20 mouse cellular contexts compared by ENCODE assay signal in the genomic region with DNA sequence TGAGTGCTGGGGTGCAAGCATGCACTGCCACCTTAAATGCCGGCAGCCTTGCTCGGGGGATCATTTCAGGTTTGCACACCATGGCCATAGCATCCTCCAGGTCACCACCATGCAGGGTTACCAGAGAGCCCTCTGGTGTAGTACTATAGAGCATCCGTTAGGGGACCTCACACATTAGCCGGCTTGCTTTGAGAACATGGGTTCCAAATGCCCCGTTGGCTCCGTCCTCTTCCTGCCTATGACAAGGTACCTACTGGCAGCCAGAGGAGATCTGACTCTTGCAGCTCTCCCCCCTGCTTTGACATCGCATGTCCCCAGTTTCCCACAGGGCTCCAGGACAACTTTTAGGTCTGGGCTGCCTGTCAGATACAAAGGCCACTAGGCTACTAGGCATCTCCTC. TPM values are rescaled to one million over a fixed set of nuclear protein-coding genes. Genes with fewer than 3 reads are reported as not detected.
DNase-seq lines count a peak whose midpoint lies in the region; ATAC-seq and TF ChIP-seq lines count a peak whose summit lies in the region.
"Had no signal": no experiment of that assay in that cellular context is flagged by ENCODE, and none has a peak within 500 bp of the region (broad histone marks: within the 10 kb centered on the region; RNA-seq: fewer than 3 reads in every experiment).

No protein-coding gene starts in this region.

- no peak overlapping the region for H3K4me3 ChIP-seq in heart, adult 2 months
- H3K4me3 ChIP-seq in heart, embryonic 15.5 days: no peak overlapping the region
- H3K4me3 ChIP-seq in left cerebral cortex, adult 2 months: no peak overlapping the region
- H3K4me3 ChIP-seq in forebrain, postnatal 0 days (ENCODE audit: low read depth, low read length): no peak overlapping the region
- H3K4me3 ChIP-seq: embryonic facial prominence, embryonic 15.5 days; hindbrain, embryonic 15.5 days; limb, embryonic 15.5 days had no signal

- peaks cover 22% of the 10 kb centered on the region for H3K36me3 ChIP-seq in heart, adult 2 months (ENCODE audit: control insufficient read depth, insufficient read depth, low read length)
- peaks cover 59% of the 10 kb centered on the region for H3K36me3 ChIP-seq in heart, embryonic 15.5 days
- peaks cover 2% of the 10 kb centered on the region; the same call in 1 of the 2 replicates for H3K36me3 ChIP-seq in forebrain, postnatal 0 days (ENCODE audit: insufficient read depth)
- H3K36me3 ChIP-seq: embryonic facial prominence, embryonic 15.5 days; G1E; hindbrain, embryonic 15.5 days; limb, embryonic 15.5 days had no signal

- no peak for DNase-seq in heart, adult 2 months
- no peak for DNase-seq in heart, adult 9 months (ENCODE audit: low spot score in 2 of 2)
- DNase-seq in heart, postnatal 14 days: no peak
- no peak for DNase-seq in left cerebral cortex, adult 2 months (ENCODE audit: extremely low spot score in 1 of 2, low spot score in 2 of 2)
- no peak for DNase-seq in left cerebral cortex, postnatal 4 days
- DNase-seq in forebrain, postnatal 0 days: no peak
- DNase-seq: B cell, adult 2 months; gastrocnemius, postnatal 14 days; layer of hippocampus, adult 9-11 months; thymus, adult 18-20 months; thymus, postnatal 36 days had no signal

- peaks cover 7% of the 10 kb centered on the region for H3K79me2 ChIP-seq in heart, adult 2 months (replicated peaks; ENCODE audit: control insufficient read depth, insufficient read depth, low read length)

- H3K9ac ChIP-seq in heart, adult 2 months (ENCODE audit: low read depth, low read length): no peak overlapping the region
- H3K9ac ChIP-seq in heart, embryonic 15.5 days: no peak overlapping the region
- no peak overlapping the region for H3K9ac ChIP-seq in forebrain, postnatal 0 days
- H3K9ac ChIP-seq: embryonic facial prominence, embryonic 15.5 days; hindbrain, embryonic 15.5 days; limb, embryonic 15.5 days; liver, embryonic 14.5 days had no signal

- no peak for TF ChIP-seq EP300 in heart, adult 2 months (IDR thresholded peaks at IDR 0.05; ENCODE audit: insufficient read depth, low read depth, low read length)

- no peaks in the 10 kb centered on the region for H3K9me3 ChIP-seq in heart, embryonic 15.5 days (replicated peaks)
- H3K9me3 ChIP-seq in forebrain, postnatal 0 days (ENCODE audit: low read length): no peaks in the 10 kb centered on the region
- H3K9me3 ChIP-seq: embryonic facial prominence, embryonic 15.5 days; hindbrain, embryonic 15.5 days; limb, embryonic 15.5 days had no signal

- TF ChIP-seq POLR2A in heart, adult 2 months (IDR thresholded peaks at IDR 0.05; ENCODE audit: insufficient read depth, low read depth, low read length): no peak

- no peak for TF ChIP-seq CTCF in heart, adult 2 months (IDR thresholded peaks at IDR 0.05)
- no peak; the same call in 1 of the 2 replicates for TF ChIP-seq CTCF in left cerebral cortex, adult 2 months (IDR thresholded peaks at IDR 0.05)
- TF ChIP-seq CTCF in forebrain, postnatal 0 days (IDR thresholded peaks at IDR 0.05; ENCODE audit: low read depth): no peak

- H3K27me3 ChIP-seq in heart, adult 2 months (ENCODE audit: control insufficient read depth, insufficient read depth, low read length): no peaks in the 10 kb centered on the region
- H3K27me3 ChIP-seq in heart, embryonic 15.5 days: no peaks in the 10 kb centered on the region
- no peaks in the 10 kb centered on the region for H3K27me3 ChIP-seq in forebrain, postnatal 0 days (ENCODE audit: insufficient read depth, low read length)
- H3K27me3 ChIP-seq: embryonic facial prominence, embryonic 15.5 days; hindbrain, embryonic 15.5 days; limb, embryonic 15.5 days; Patski had no signal

- intact Hi-C loops in heart, adult 2 months (cut with DNase I): no loop called here
- intact Hi-C loops in heart, postnatal 14 days (cut with DNase I): no loop called here
- intact Hi-C loops in left cerebral cortex, adult 2 months (cut with DNase I): no loop called here
- intact Hi-C loops in left cerebral cortex, postnatal 4 days (cut with DNase I): no loop called here

- peak overlapping the region; percentile 58 for H3K27ac ChIP-seq in heart, adult 2 months
- H3K27ac ChIP-seq in heart, embryonic 15.5 days: peak overlapping the region; percentile 44
- H3K27ac ChIP-seq in left cerebral cortex, adult 2 months: peak overlapping the region; percentile 81
- no peak overlapping the region for H3K27ac ChIP-seq in forebrain, postnatal 0 days (ENCODE audit: low read depth, low read length)
- H3K27ac ChIP-seq: embryonic facial prominence, embryonic 15.5 days; hindbrain, embryonic 15.5 days; limb, embryonic 15.5 days; liver, embryonic 14.5 days had no signal

- ATAC-seq in heart, embryonic 15.5 days (replicated peaks; ENCODE audit: insufficient number of reproducible peaks, insufficient read depth, low FRiP score, low read depth): no peak
- ATAC-seq in forebrain, postnatal 0 days: no peak
- ATAC-seq: forebrain, embryonic 14.5 days; Patski had no signal

- no peak overlapping the region for H3K4me2 ChIP-seq in heart, embryonic 15.5 days
- no peak overlapping the region for H3K4me2 ChIP-seq in forebrain, postnatal 0 days (ENCODE audit: low read depth)
- H3K4me2 ChIP-seq: embryonic facial prominence, embryonic 15.5 days; hindbrain, embryonic 15.5 days; limb, embryonic 15.5 days had no signal

- WGBS in heart, adult 2 months: 61% methylated on average over 7 of the region's 7 CpGs
- 79% methylated on average over 7 of the region's 7 CpGs for WGBS in heart, embryonic 15.5 days
- 89% methylated on average over 7 of the region's 7 CpGs for WGBS in forebrain, postnatal 0 days

- peaks cover 40% of the 10 kb centered on the region for H3K4me1 ChIP-seq in heart, adult 2 months (ENCODE audit: control insufficient read depth, insufficient read depth, low read length)
- H3K4me1 ChIP-seq in heart, embryonic 15.5 days (replicated peaks): peaks cover 72% of the 10 kb centered on the region
- peaks cover 26% of the 10 kb centered on the region for H3K4me1 ChIP-seq in forebrain, postnatal 0 days (ENCODE audit: insufficient read depth)

RNA-seq across cellular contexts. Expression of a gene that starts 11.6 kb away (rescaled TPM):
- total RNA-seq in heart, adult 2 months (2021): 10 to 100 TPM; 87.7 to 89.1 TPM
- polyA plus RNA-seq in heart, adult 2 months (2012; rRNA removed): 44.8 and 53.7 TPM in 2 replicates
- 132 and 134 TPM in 2 replicates for polyA plus RNA-seq in heart, embryonic 15.5 days (2015; fragmentation: Nextera tagmentation; extraction: Ambion mirVana)
- total RNA-seq in heart, postnatal 14 days (2021): 100 to 1,000 TPM; 105 to 127 TPM
- total RNA-seq in left cerebral cortex, adult 2 months (2021): 100 to 1,000 TPM; 652 to 703 TPM
- total RNA-seq in left cerebral cortex, postnatal 4 days (2021): 100 to 1,000 TPM; 109 to 114 TPM
- total RNA-seq in forebrain, postnatal 0 days (2014; rRNA removed): 28.6 and 29.0 TPM in 2 replicates
- polyA plus RNA-seq in forebrain, postnatal 0 days (2015; fragmentation: Nextera tagmentation; extraction: Ambion mirVana): 16.3 and 18.3 TPM in 2 replicates
- total RNA-seq: CH12.LX had no signal
- polyA plus RNA-seq: G1E had no signal

Comparison
In these comparisons a context has a peak if more than half of its experiments do, and no peak if none do; other contexts are left out.
1. RNA of a gene that starts 11.6 kb away (total RNA-seq): 652 to 703 TPM in left cerebral cortex, adult 2 months; 105 to 127 TPM in heart, postnatal 14 days, 109 to 114 TPM in left cerebral cortex, postnatal 4 days, 87.7 to 89.1 TPM in heart, adult 2 months and 28.6 to 29.0 TPM in forebrain, postnatal 0 days; every median in the first group is over 4 times any median in the second.